Mouse (Mus musculus): Measurements from ENCODE around the gene Slc12a1. TPM values are rescaled to one million over a fixed set of nuclear protein-coding genes. Genes with fewer than 3 reads are reported as not detected.
"Not testable (repeated sequence)": the region's sequence is repeated elsewhere in the genome, so short reads cannot be mapped to it uniquely, and the experiment has no call there.

Gene Slc12a1
- not detected in 2 replicates for polyA plus RNA-seq (2015; fragmentation: Nextera tagmentation; extraction: Ambion mirVana)

GRCm38 (mm10) chr2:125152388-125152787 is at the start of gene Slc12a1:
Gene Slc12a1, plus strand, starts transcription at chr2:125152505.
- 88% methylated on average over 6 of the region's 6 CpGs for WGBS
- no peak within 1 kb of the TSS for H3K4me3 ChIP-seq
- no peak within 1 kb of the TSS for H3K4me2 ChIP-seq
- H3K27me3 ChIP-seq (replicated peaks) = no peaks in the 10 kb centered on the region
- H3K9ac ChIP-seq = no peak within 1 kb of the TSS
- no peaks in the 10 kb centered on the region for H3K36me3 ChIP-seq (replicated peaks)
- H3K9me3 ChIP-seq = no peaks in the 10 kb centered on the region
- no peak for ATAC-seq (replicated peaks)
- H3K27ac ChIP-seq = no peak within 1 kb of the TSS
- H3K4me1 ChIP-seq = no peaks in the 10 kb centered on the region

GRCm38 (mm10) chr2:125104491-125104890 is 47.8 kb upstream of the Slc12a1 start:
- H3K4me3 ChIP-seq; H3K4me1 ChIP-seq; H3K9me3 ChIP-seq; H3K4me2 ChIP-seq; H3K27ac ChIP-seq; H3K27me3 ChIP-seq (replicated peaks); ATAC-seq (replicated peaks); H3K9ac ChIP-seq: not testable (repeated sequence)
- peaks cover 21% of the 10 kb centered on the region for H3K36me3 ChIP-seq (replicated peaks)
- WGBS = 97% methylated on average over 13 of the region's 13 CpGs

- not testable (repeated sequence) for H3K4me3 ChIP-seq; H3K27me3 ChIP-seq (replicated peaks); H3K9me3 ChIP-seq; H3K27ac ChIP-seq; H3K4me2 ChIP-seq; ATAC-seq (replicated peaks); H3K9ac ChIP-seq; H3K4me1 ChIP-seq
- 78% methylated on average over 4 of the region's 4 CpGs for WGBS
- peaks cover 21% of the 10 kb centered on the region for H3K36me3 ChIP-seq (replicated peaks)
Measured at GRCm38 (mm10) chr2:125106536-125106935, 45.8 kb upstream of the Slc12a1 start.

- Histone ChIP-seq H3K27ac (no peak overlapping the region), H3K4me1 (peaks cover 28% of the 10 kb centered on the region), H3K27me3 (replicated peaks) (no peaks in the 10 kb centered on the region), H3K9me3 (no peaks in the 10 kb centered on the region), H3K36me3 (replicated peaks) (no peaks in the 10 kb centered on the region), H3K4me3 (no peak overlapping the region), H3K4me2 (no peak overlapping the region; the same call in 1 of the 2 replicates), H3K9ac (no peak overlapping the region)
- 64% methylated on average over 6 of the region's 6 CpGs for WGBS
- ATAC-seq (replicated peaks) = no peak
Measured at GRCm38 (mm10) chr2:125119381-125120110, 32.8 kb upstream of the Slc12a1 start.

- H3K27ac ChIP-seq = peak overlapping the region; percentile 98
- WGBS = under 1% methylated on average over 4 of the region's 4 CpGs
- peak; percentile 49 for ATAC-seq (replicated peaks)
Measured at GRCm38 (mm10) chr2:125122288-125122623, 30.0 kb upstream of the Slc12a1 start.

GRCm38 (mm10) chr2:125122624-125123476 is 29.5 kb upstream of the Slc12a1 start:
- peak; percentile 82 for ATAC-seq (replicated peaks)
- peak overlapping the region; percentile 99 for H3K9ac ChIP-seq
- WGBS = under 1% methylated on average over 55 of the region's 59 CpGs
- no peaks in the 10 kb centered on the region for H3K36me3 ChIP-seq (replicated peaks)
- H3K4me2 ChIP-seq = peak overlapping the region; percentile 68
- peak overlapping the region; percentile 84 for H3K4me3 ChIP-seq
- H3K4me1 ChIP-seq = peaks cover 28% of the 10 kb centered on the region
- H3K27me3 ChIP-seq (replicated peaks) = no peaks in the 10 kb centered on the region
- peak overlapping the region; percentile 98 for H3K27ac ChIP-seq
- H3K9me3 ChIP-seq = no peaks in the 10 kb centered on the region

More at GRCm38 (mm10) chr2:125122288-125122623, 30.0 kb upstream of the Slc12a1 start:
- Histone ChIP-seq H3K4me3 (peak overlapping the region; percentile 84), H3K9ac (peak overlapping the region; percentile 99), H3K4me2 (peak overlapping the region; percentile 68), H3K9me3 (no peaks in the 10 kb centered on the region), H3K27me3 (replicated peaks) (no peaks in the 10 kb centered on the region), H3K36me3 (replicated peaks) (no peaks in the 10 kb centered on the region), H3K4me1 (peaks cover 28% of the 10 kb centered on the region)

GRCm38 (mm10) chr2:125123477-125123852 is 28.8 kb upstream of the Slc12a1 start, which contains the start of gene Myef2:
Gene Myef2, minus strand, starts transcription at chr2:125123661.
- peak within 1 kb of the TSS; percentile 98 for H3K27ac ChIP-seq
- no peaks in the 10 kb centered on the region for H3K9me3 ChIP-seq
- peaks cover 28% of the 10 kb centered on the region for H3K4me1 ChIP-seq
- ATAC-seq (replicated peaks) = peak; percentile 90
- no peaks in the 10 kb centered on the region for H3K27me3 ChIP-seq (replicated peaks)
- H3K36me3 ChIP-seq (replicated peaks) = no peaks in the 10 kb centered on the region
- peak within 1 kb of the TSS; percentile 99 for H3K9ac ChIP-seq
- peak within 1 kb of the TSS; percentile 84 for H3K4me3 ChIP-seq
- peak within 1 kb of the TSS; percentile 68 for H3K4me2 ChIP-seq
- WGBS = under 1% methylated on average over 45 of the region's 48 CpGs

- ATAC-seq (replicated peaks) = no peak
- Histone ChIP-seq H3K27ac (no peak overlapping the region), H3K4me1 (peaks cover 13% of the 10 kb centered on the region), H3K4me3 (no peak overlapping the region), H3K36me3 (replicated peaks) (no peaks in the 10 kb centered on the region), H3K4me2 (no peak overlapping the region), H3K27me3 (replicated peaks) (no peaks in the 10 kb centered on the region), H3K9ac (no peak overlapping the region), H3K9me3 (no peaks in the 10 kb centered on the region)
- 33% methylated on average over 4 of the region's 4 CpGs for WGBS
Measured at GRCm38 (mm10) chr2:125125824-125126223, 26.5 kb upstream of the Slc12a1 start.

GRCm38 (mm10) chr2:125126792-125127191 is 25.5 kb upstream of the Slc12a1 start:
- no peak overlapping the region for H3K27ac ChIP-seq
- no peak overlapping the region for H3K4me2 ChIP-seq
- 86% methylated on average over 3 of the region's 3 CpGs for WGBS
- H3K27me3 ChIP-seq (replicated peaks) = no peaks in the 10 kb centered on the region
- no peaks in the 10 kb centered on the region for H3K36me3 ChIP-seq (replicated peaks)
- H3K4me3 ChIP-seq = no peak overlapping the region
- H3K4me1 ChIP-seq = peaks cover 3% of the 10 kb centered on the region
- H3K9me3 ChIP-seq = no peaks in the 10 kb centered on the region
- no peak overlapping the region for H3K9ac ChIP-seq
- no peak for ATAC-seq (replicated peaks)

GRCm38 (mm10) chr2:125134113-125134512 is 18.2 kb upstream of the Slc12a1 start:
- Histone ChIP-seq H3K36me3 (replicated peaks) (no peaks in the 10 kb centered on the region), H3K4me1 (peaks cover 3% of the 10 kb centered on the region; the same call in 1 of the 2 replicates), H3K9ac (no peak overlapping the region), H3K27me3 (replicated peaks) (no peaks in the 10 kb centered on the region), H3K4me2 (no peak overlapping the region), H3K4me3 (no peak overlapping the region), H3K9me3 (no peaks in the 10 kb centered on the region), H3K27ac (no peak overlapping the region)
- no peak for ATAC-seq (replicated peaks)
- WGBS = 22% methylated on average over 4 of the region's 4 CpGs

GRCm38 (mm10) chr2:125135903-125136811 is 16.1 kb upstream of the Slc12a1 start, which contains the start of gene Ctxn2:
Gene Ctxn2, plus strand, starts transcription at chr2:125136692.
- peak within 1 kb of the TSS; percentile 55 for H3K4me2 ChIP-seq
- peak within 1 kb of the TSS; percentile 49 for H3K9ac ChIP-seq
- peak; percentile 91 for ATAC-seq (replicated peaks)
- peaks cover 3% of the 10 kb centered on the region; the same call in 1 of the 2 replicates for H3K4me1 ChIP-seq
- H3K27me3 ChIP-seq (replicated peaks) = no peaks in the 10 kb centered on the region
- H3K9me3 ChIP-seq = no peaks in the 10 kb centered on the region
- no peaks in the 10 kb centered on the region for H3K36me3 ChIP-seq (replicated peaks)
- under 1% methylated on average over 39 of the region's 39 CpGs for WGBS
- peak within 1 kb of the TSS; percentile 45 for H3K4me3 ChIP-seq
- peak within 1 kb of the TSS; percentile 83 for H3K27ac ChIP-seq
